8 mouse cellular contexts compared by ENCODE assay signal in genomic region chr9:123150241-123151020, GRCm38 (mm10). TPM values are rescaled to one million over a fixed set of nuclear protein-coding genes. Genes with fewer than 3 reads are reported as not detected.
A peak's percentile ranks its signal among the peaks of the same experiment; 100 is the strongest.
DNase-seq lines count a peak whose midpoint lies in the region; ATAC-seq and TF ChIP-seq lines count a peak whose summit lies in the region.

Gene Clec3b (plus strand): TSS chr9:123150946.

- TF ChIP-seq CTCF in gastrocnemius, adult 2 months (IDR thresholded peaks at IDR 0.05), result no peak

- H3K4me1 ChIP-seq in stomach, embryonic 15.5 days, result no peaks in the 10 kb centered on the region
- H3K4me1 ChIP-seq in forebrain, embryonic 12.5 days, result no peaks in the 10 kb centered on the region

- peak within 1 kb of the TSS; percentile 64 for H3K4me3 ChIP-seq in gastrocnemius, adult 2 months
- H3K4me3 ChIP-seq in stomach, embryonic 15.5 days (replicated peaks), result no peak within 1 kb of the TSS
- H3K4me3 ChIP-seq in forebrain, embryonic 12.5 days (replicated peaks), result no peak within 1 kb of the TSS

- no peaks in the 10 kb centered on the region for H3K27me3 ChIP-seq in stomach, embryonic 15.5 days (replicated peaks)
- no peaks in the 10 kb centered on the region for H3K27me3 ChIP-seq in forebrain, embryonic 12.5 days

- ATAC-seq in stomach, embryonic 15.5 days (ENCODE audit: insufficient read depth, low FRiP score, low read depth), result no peak
- no peak for ATAC-seq in forebrain, embryonic 12.5 days (ENCODE audit: low FRiP score)

- WGBS in stomach, embryonic 15.5 days, result 70% methylated on average over 5 of the region's 5 CpGs
- 88% methylated on average over 5 of the region's 5 CpGs for WGBS in forebrain, embryonic 12.5 days

- peak within 1 kb of the TSS; percentile 86 for H3K27ac ChIP-seq in gastrocnemius, adult 2 months
- peak within 1 kb of the TSS; percentile 41; the same call in 1 of the 2 replicates for H3K27ac ChIP-seq in stomach, embryonic 15.5 days
- H3K27ac ChIP-seq in forebrain, embryonic 12.5 days, result no peak within 1 kb of the TSS

- DNase-seq in right cerebral cortex, postnatal 4 days, result peak; percentile 27
- DNase-seq in right cerebral cortex, postnatal 14 days, result no peak
- peak; percentile 81 for DNase-seq in gastrocnemius, adult 2 months
- DNase-seq in kidney, postnatal 36 days, result peak; percentile 53 to 72
- no peak for DNase-seq in frontal cortex, postnatal 10 days (ENCODE audit: low spot score in 2 of 2)
- no peak for DNase-seq in spleen, postnatal 10 days (ENCODE audit: low spot score in 2 of 2)

- no peak within 1 kb of the TSS for H3K9ac ChIP-seq in stomach, embryonic 15.5 days
- H3K9ac ChIP-seq in forebrain, embryonic 12.5 days, result no peak within 1 kb of the TSS

- no peaks in the 10 kb centered on the region for H3K36me3 ChIP-seq in stomach, embryonic 15.5 days
- H3K36me3 ChIP-seq in forebrain, embryonic 12.5 days (replicated peaks), result no peaks in the 10 kb centered on the region

- H3K9me3 ChIP-seq in stomach, embryonic 15.5 days, result no peaks in the 10 kb centered on the region
- no peaks in the 10 kb centered on the region for H3K9me3 ChIP-seq in forebrain, embryonic 12.5 days

- no peak within 1 kb of the TSS for H3K4me2 ChIP-seq in stomach, embryonic 15.5 days
- H3K4me2 ChIP-seq in forebrain, embryonic 12.5 days, result no peak within 1 kb of the TSS

- intact Hi-C loops in gastrocnemius, adult 2 months (cut with DNase I), result no loop called here

RNA-seq across cellular contexts. Expression of gene Clec3b, which starts in this region (rescaled TPM):
- total RNA-seq in gastrocnemius, adult 2 months (2021), result 10 to 100 TPM; 33.5 to 50.2 TPM
- polyA plus RNA-seq in stomach, embryonic 15.5 days (2015; fragmentation: Nextera tagmentation; extraction: Ambion mirVana), result 1.2 and 2.0 TPM in 2 replicates
- polyA plus RNA-seq in forebrain, embryonic 12.5 days (2016; fragmentation: Nextera tagmentation; extraction: Ambion mirVana), result 0.32 TPM in 1 of 2 replicates, not detected in the other

Comparison
In these comparisons a context has a peak if more than half of its experiments do, and no peak if none do; other contexts are left out.
1. DNase-seq: peak in right cerebral cortex, postnatal 4 days (single experiment), gastrocnemius, adult 2 months (single experiment) and kidney, postnatal 36 days (2 of 2); none in right cerebral cortex, postnatal 14 days (single experiment), frontal cortex, postnatal 10 days (0 of 2) and spleen, postnatal 10 days (0 of 2).